Mouse (Mus musculus) 416B (cell line): ENCODE data around the gene Krt76.

Source experiments
- DNase-seq: peaks from one replicate; pipeline ENCODE4 v3.0.0; 2011; ENCODE audit warnings: low read depth

Krt76 gene

GRCm38 (mm10) chr15:101892820-101893219 lies at the start of gene Krt76:
Krt76 (minus strand) TSS chr15:101892920.
- no peak for DNase-seq

- peak; percentile 5 for DNase-seq
Observed at GRCm38 (mm10) chr15:101941948-101942347, 49.2 kb upstream of the Krt76 start.

GRCm38 (mm10) chr15:101940274-101940829 lies 47.6 kb upstream of the Krt76 start, which contains the start of gene Krt79:
Krt79 (minus strand) TSS chr15:101940324.
- DNase-seq = no peak

- DNase-seq = no peak
Observed at GRCm38 (mm10) chr15:101938600-101939308, 46.0 kb upstream of the Krt76 start.

GRCm38 (mm10) chr15:101933024-101933423 lies 40.3 kb upstream of the Krt76 start:
- DNase-seq = no peak

GRCm38 (mm10) chr15:101929666-101930065 lies 36.9 kb upstream of the Krt76 start:
- no peak for DNase-seq

GRCm38 (mm10) chr15:101929087-101929486 lies 36.4 kb upstream of the Krt76 start:
- no peak for DNase-seq

GRCm38 (mm10) chr15:101927340-101928080 lies 34.8 kb upstream of the Krt76 start:
- DNase-seq = no peak

- DNase-seq = no peak
Observed at GRCm38 (mm10) chr15:101925041-101925440, 32.3 kb upstream of the Krt76 start.

GRCm38 (mm10) chr15:101924635-101925034 lies 31.9 kb upstream of the Krt76 start, which contains the start of gene Krt4:
Krt4 (minus strand) TSS chr15:101924735.
- no peak for DNase-seq

- no peak for DNase-seq
Observed at GRCm38 (mm10) chr15:101922296-101922695, 29.6 kb upstream of the Krt76 start.

- no peak for DNase-seq
Observed at GRCm38 (mm10) chr15:101916072-101916471, 23.4 kb upstream of the Krt76 start.

- DNase-seq = no peak
Observed at GRCm38 (mm10) chr15:101904849-101905248, 12.1 kb upstream of the Krt76 start.

GRCm38 (mm10) chr15:101902171-101903149 lies 9.7 kb upstream of the Krt76 start:
- DNase-seq = no peak

- DNase-seq = no peak
Observed at GRCm38 (mm10) chr15:101895216-101895615, 2.5 kb upstream of the Krt76 start.

GRCm38 (mm10) chr15:101879776-101880175 lies 12.9 kb downstream of the Krt76 start:
- no peak for DNase-seq

GRCm38 (mm10) chr15:101878041-101878440 lies 14.7 kb downstream of the Krt76 start:
- DNase-seq = no peak

GRCm38 (mm10) chr15:101874383-101874782 lies 18.3 kb downstream of the Krt76 start:
- no peak for DNase-seq

GRCm38 (mm10) chr15:101873231-101873630 lies 19.5 kb downstream of the Krt76 start:
- DNase-seq = no peak

- no peak for DNase-seq
Observed at GRCm38 (mm10) chr15:101869431-101869830, 23.3 kb downstream of the Krt76 start, which contains the start of gene Krt77. Krt77 (minus strand) TSS chr15:101869705.

- DNase-seq = no peak
Observed at GRCm38 (mm10) chr15:101866754-101867153, 26.0 kb downstream of the Krt76 start.
